Mouse (Mus musculus): Measurements from ENCODE around the gene Atp2c1. TPM values are rescaled to one million over a fixed set of nuclear protein-coding genes. Genes with fewer than 3 reads are reported as not detected.
A peak's percentile ranks its signal among the peaks of the same experiment; 100 is the strongest.

The Atp2c1 gene
- polyA plus RNA-seq, 1 experiment = 74.5 TPM

- under 1% methylated on average over 81 of the region's 83 CpGs for WGBS
- Histone ChIP-seq H3K4me3 (replicated peaks; ENCODE audit: extremely low read depth, low read depth, low read length) (peak overlapping the region; percentile 91), H3K4me1 (ENCODE audit: control insufficient read depth, insufficient read depth, low read length) (no peaks in the 10 kb centered on the region)
- no peak for TF ChIP-seq CTCF (IDR thresholded peaks at IDR 0.05; ENCODE audit: insufficient read depth, low read length)
- peak; percentile 71; the same call in 1 of the 2 replicates for TF ChIP-seq POLR2A (IDR thresholded peaks at IDR 0.05; ENCODE audit: borderline replicate concordance, extremely low read depth, low read depth, low read length)
- peak; percentile 91 for DNase-seq
Observed at GRCm38 (mm10) chr9:105494553-105495315, 32.4 kb downstream of the Atp2c1 start.

DNA sequence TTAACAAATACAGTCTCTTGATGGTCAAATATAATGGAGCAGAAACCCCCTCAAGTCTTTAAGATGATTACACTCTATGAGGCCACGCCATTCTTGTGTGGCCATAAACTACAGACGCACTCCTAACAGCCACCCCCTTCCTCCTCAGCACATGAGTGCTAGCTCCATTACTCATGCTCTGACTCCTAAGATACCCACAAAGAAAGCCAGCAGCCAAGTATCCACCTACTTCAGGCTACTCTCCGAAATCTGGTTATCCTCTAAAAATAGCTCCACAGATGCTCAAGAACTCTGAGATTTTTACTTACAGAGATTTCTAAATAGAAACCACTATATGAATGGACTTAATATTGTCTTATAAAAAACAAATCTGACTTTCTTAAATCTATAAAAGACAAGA, 34.4 kb downstream of the Atp2c1 start:
- TF ChIP-seq CTCF (IDR thresholded peaks at IDR 0.05; ENCODE audit: insufficient read depth, low read length) (no peak), POLR2A (IDR thresholded peaks at IDR 0.05; ENCODE audit: borderline replicate concordance, extremely low read depth, low read depth, low read length) (no peak)
- no peak for DNase-seq
- Histone ChIP-seq H3K4me3 (replicated peaks; ENCODE audit: extremely low read depth, low read depth, low read length) (no peak overlapping the region), H3K4me1 (ENCODE audit: control insufficient read depth, insufficient read depth, low read length) (no peaks in the 10 kb centered on the region)
- 54% methylated on average over 3 of the region's 3 CpGs for WGBS

DNA sequence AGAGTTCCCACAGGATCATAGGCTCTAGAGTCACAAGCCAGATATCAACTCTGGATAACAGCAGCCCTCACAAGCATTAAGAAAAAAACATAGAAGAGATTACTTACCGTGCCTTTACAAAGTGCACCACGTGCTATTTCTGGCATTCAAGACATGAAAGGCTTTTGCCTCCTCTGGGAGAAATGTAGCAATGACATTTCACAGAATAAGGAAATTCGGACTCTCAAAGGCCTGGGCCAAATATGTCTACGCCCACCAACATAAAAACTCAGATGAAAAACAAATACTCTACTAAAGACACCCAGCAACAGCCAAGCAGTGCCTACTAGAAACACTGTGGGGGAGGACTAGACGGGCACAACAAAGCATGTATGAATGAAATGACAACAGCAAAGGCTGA, 38.8 kb downstream of the Atp2c1 start:
- H3K4me1 ChIP-seq (ENCODE audit: control insufficient read depth, insufficient read depth, low read length) = peaks cover 5% of the 10 kb centered on the region
- TF ChIP-seq CTCF (IDR thresholded peaks at IDR 0.05; ENCODE audit: insufficient read depth, low read length) (no peak), POLR2A (IDR thresholded peaks at IDR 0.05; ENCODE audit: borderline replicate concordance, extremely low read depth, low read depth, low read length) (no peak)
- WGBS = 47% methylated on average over 5 of the region's 5 CpGs
- DNase-seq = no peak
- H3K4me3 ChIP-seq (replicated peaks; ENCODE audit: extremely low read depth, low read depth, low read length) = no peak overlapping the region

GRCm38 (mm10) chr9:105484338-105485084, 42.6 kb downstream of the Atp2c1 start:
- WGBS = 56% methylated on average over 5 of the region's 5 CpGs
- no peak overlapping the region for H3K4me3 ChIP-seq (replicated peaks; ENCODE audit: extremely low read depth, low read depth, low read length)

GRCm38 (mm10) chr9:105483880-105484279, 43.2 kb downstream of the Atp2c1 start:
- no peak for TF ChIP-seq POLR2A (IDR thresholded peaks at IDR 0.05; ENCODE audit: borderline replicate concordance, extremely low read depth, low read depth, low read length)
- TF ChIP-seq CTCF (IDR thresholded peaks at IDR 0.05; ENCODE audit: insufficient read depth, low read length) = no peak
- no peak for DNase-seq
- peaks cover 9% of the 10 kb centered on the region for H3K4me1 ChIP-seq (ENCODE audit: control insufficient read depth, insufficient read depth, low read length)
- 90% methylated on average over 11 of the region's 11 CpGs for WGBS
- H3K4me3 ChIP-seq (replicated peaks; ENCODE audit: extremely low read depth, low read depth, low read length) = no peak overlapping the region

More at GRCm38 (mm10) chr9:105484338-105485084, 42.6 kb downstream of the Atp2c1 start:
- TF ChIP-seq POLR2A (IDR thresholded peaks at IDR 0.05; ENCODE audit: borderline replicate concordance, extremely low read depth, low read depth, low read length) (no peak), CTCF (IDR thresholded peaks at IDR 0.05; ENCODE audit: insufficient read depth, low read length) (no peak)
- no peak for DNase-seq
- peaks cover 9% of the 10 kb centered on the region for H3K4me1 ChIP-seq (ENCODE audit: control insufficient read depth, insufficient read depth, low read length)

GRCm38 (mm10) chr9:105482715-105483510, 44.2 kb downstream of the Atp2c1 start:
- 83% methylated on average over 4 of the region's 4 CpGs for WGBS
- TF ChIP-seq CTCF (IDR thresholded peaks at IDR 0.05; ENCODE audit: insufficient read depth, low read length) (no peak), POLR2A (IDR thresholded peaks at IDR 0.05; ENCODE audit: borderline replicate concordance, extremely low read depth, low read depth, low read length) (no peak)
- DNase-seq = no peak
- Histone ChIP-seq H3K4me1 (ENCODE audit: control insufficient read depth, insufficient read depth, low read length) (peaks cover 9% of the 10 kb centered on the region), H3K4me3 (replicated peaks; ENCODE audit: extremely low read depth, low read depth, low read length) (no peak overlapping the region)

- Histone ChIP-seq H3K4me3 (replicated peaks; ENCODE audit: extremely low read depth, low read depth, low read length) (no peak overlapping the region), H3K4me1 (ENCODE audit: control insufficient read depth, insufficient read depth, low read length) (peaks cover 9% of the 10 kb centered on the region)
- no peak for TF ChIP-seq CTCF (IDR thresholded peaks at IDR 0.05; ENCODE audit: insufficient read depth, low read length)
- no peak for TF ChIP-seq POLR2A (IDR thresholded peaks at IDR 0.05; ENCODE audit: borderline replicate concordance, extremely low read depth, low read depth, low read length)
- DNase-seq = no peak
- 67% methylated on average over 4 of the region's 4 CpGs for WGBS
Observed at GRCm38 (mm10) chr9:105482070-105482469, 45.0 kb downstream of the Atp2c1 start.

- peaks cover 5% of the 10 kb centered on the region for H3K4me1 ChIP-seq (ENCODE audit: control insufficient read depth, insufficient read depth, low read length)
- no peak for DNase-seq
- WGBS = 58% methylated on average over 3 of the region's 3 CpGs
- H3K4me3 ChIP-seq (replicated peaks; ENCODE audit: extremely low read depth, low read depth, low read length) = no peak overlapping the region
- TF ChIP-seq CTCF (IDR thresholded peaks at IDR 0.05; ENCODE audit: insufficient read depth, low read length) (no peak), POLR2A (IDR thresholded peaks at IDR 0.05; ENCODE audit: borderline replicate concordance, extremely low read depth, low read depth, low read length) (no peak)
Observed at GRCm38 (mm10) chr9:105476134-105476533, 51.0 kb downstream of the Atp2c1 start.

DNA sequence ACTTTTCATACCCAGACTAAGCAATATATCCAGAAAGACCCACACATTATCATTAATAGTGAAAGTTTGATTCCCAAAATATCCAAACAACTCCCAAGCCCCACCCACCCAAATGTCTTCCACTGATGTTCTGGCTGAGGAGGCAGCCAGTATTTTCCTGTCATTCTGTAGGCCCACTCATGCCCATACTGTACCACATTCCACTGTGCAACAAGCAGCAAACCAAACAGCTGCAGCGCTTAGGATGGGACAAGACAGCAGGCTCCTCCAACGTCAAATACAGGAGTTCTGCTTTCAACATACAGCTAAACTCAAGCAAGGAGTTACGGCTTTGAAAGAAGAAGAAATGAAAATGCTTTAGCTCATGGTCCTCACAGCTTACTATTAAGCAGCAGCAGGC, 52.2 kb downstream of the Atp2c1 start:
- 78% methylated on average over 3 of the region's 3 CpGs for WGBS
- Histone ChIP-seq H3K4me3 (replicated peaks; ENCODE audit: extremely low read depth, low read depth, low read length) (no peak overlapping the region), H3K4me1 (ENCODE audit: control insufficient read depth, insufficient read depth, low read length) (peaks cover 3% of the 10 kb centered on the region; the same call in 1 of the 2 replicates)
- no peak for TF ChIP-seq POLR2A (IDR thresholded peaks at IDR 0.05; ENCODE audit: borderline replicate concordance, extremely low read depth, low read depth, low read length)
- TF ChIP-seq CTCF (IDR thresholded peaks at IDR 0.05; ENCODE audit: insufficient read depth, low read length) = no peak
- no peak for DNase-seq

Data from lung, adult 2 months (tissue).